Mouse (Mus musculus) midbrain, embryonic 14.5 days (tissue): ENCODE results near the gene Tk1. TPM values are rescaled to one million over a fixed set of nuclear protein-coding genes. Genes with fewer than 3 reads are reported as not detected.
"Not testable (repeated sequence)": the region's sequence is repeated elsewhere in the genome, so short reads cannot be mapped to it uniquely, and the experiment has no call there.

Experiments used
- ATAC-seq: fragments of 200-750 bp; cut with Nextera tagmentation; 2 replicates; pipeline ENCODE4 v1.8.0; 2017; ENCODE audit warnings: moderate number of reproducible peaks, moderate library complexity; ENCODE audit not compliant: low FRiP score, low TSS enrichment
- DNase-seq: peaks from one replicate; pipeline ENCODE4 v3.0.0-alpha.2; 2015
- H3K27ac ChIP-seq: fragments of 300-500 bp; sonication (generic); replicated peaks from 2 replicates; pipeline ENCODE4 v1.5.1; 2014; ENCODE audit warnings: mild to moderate bottlenecking, low read depth, low read length, moderate library complexity
- H3K27me3 ChIP-seq: fragments of 300-500 bp; sonication (generic); 2 replicates; pipeline ENCODE4 v1.6.1; 2014; ENCODE audit warnings: low read length, control low read depth, mixed read lengths; ENCODE audit not compliant: control insufficient read depth, insufficient read depth
- H3K36me3 ChIP-seq: fragments of 300-500 bp; sonication (generic); 2 replicates; pipeline ENCODE4 v1.6.1; 2014; ENCODE audit warnings: low read length, control low read depth; ENCODE audit not compliant: control insufficient read depth, insufficient read depth
- H3K4me1 ChIP-seq: fragments of 300-500 bp; sonication (generic); 2 replicates; pipeline ENCODE4 v1.6.1; 2014; ENCODE audit warnings: mild to moderate bottlenecking, antibody characterized with exemption, low read length, control low read depth; ENCODE audit not compliant: control insufficient read depth, insufficient read depth
- H3K4me2 ChIP-seq: fragments of 300-500 bp; sonication (generic); 2 replicates; pipeline ENCODE4 v1.6.1; 2014; ENCODE audit warnings: mild to moderate bottlenecking, low read length, moderate library complexity
- H3K4me3 ChIP-seq: fragments of 300-500 bp; sonication (generic); replicated peaks from 2 replicates; pipeline ENCODE4 v1.5.1; 2014; ENCODE audit warnings: low read depth, low read length
- H3K9ac ChIP-seq: fragments of 300-500 bp; sonication (generic); replicated peaks from 2 replicates; pipeline ENCODE4 v1.6.1; 2014; ENCODE audit warnings: mild to moderate bottlenecking, low read length, moderate library complexity
- H3K9me3 ChIP-seq: fragments of 300-500 bp; sonication (generic); 2 replicates; pipeline ENCODE4 v1.6.1; 2016; ENCODE audit warnings: low read length, control low read depth, mixed read lengths; ENCODE audit not compliant: control insufficient read depth
- WGBS: fragments of 180-500 bp; shearing (Covaris S2); extraction: QIAGEN DNeasy Blood & Tissue Kit; methylation state at CpG from one replicate; pipeline ENCODE4 v1.1.7; 2014; 5-methylcytosine and 5-hydroxymethylcytosine counted together
- polyA plus RNA-seq: library from polyadenylated mRNA; unstranded; fragments of >200 nt; fragmentation: Nextera tagmentation; extraction: Ambion mirVana; gene quantifications from 2 replicates; pipeline ENCODE4 v1.2.1, GENCODE M21; 2014

The Tk1 gene
- polyA plus RNA-seq, 1 experiment from 2014 or later, result 18.0 TPM

DNA sequence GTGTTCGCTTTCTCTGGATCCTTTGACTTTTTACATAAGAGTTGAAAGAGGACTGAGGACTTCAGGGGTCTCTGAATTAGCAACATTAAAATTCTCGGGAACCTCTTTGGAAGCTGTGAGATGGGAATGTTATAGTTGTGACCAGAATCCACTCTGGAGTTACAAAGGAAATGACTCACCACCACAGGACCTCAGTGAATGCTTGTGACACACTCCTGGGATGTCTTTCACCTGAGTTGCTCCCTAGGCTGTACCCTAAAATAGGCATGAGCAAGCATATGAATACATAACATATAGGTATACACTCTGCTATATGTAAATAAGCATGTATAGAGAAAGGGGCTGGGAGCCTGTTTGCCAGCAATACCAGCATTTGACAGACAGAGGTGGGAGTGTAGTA, 17.5 kb upstream of the Tk1 start:
- Histone ChIP-seq H3K9ac (no peak overlapping the region), H3K9me3 (no peaks in the 10 kb centered on the region), H3K27me3 (no peaks in the 10 kb centered on the region), H3K4me1 (peaks cover 7% of the 10 kb centered on the region; the same call in 1 of the 2 replicates), H3K4me3 (no peak overlapping the region), H3K4me2 (no peak overlapping the region), H3K36me3 (no peaks in the 10 kb centered on the region), H3K27ac (no peak overlapping the region)
- ATAC-seq (no peak), DNase-seq (no peak)
- WGBS, result 90% methylated on average over 2 of the region's 2 CpGs

DNA sequence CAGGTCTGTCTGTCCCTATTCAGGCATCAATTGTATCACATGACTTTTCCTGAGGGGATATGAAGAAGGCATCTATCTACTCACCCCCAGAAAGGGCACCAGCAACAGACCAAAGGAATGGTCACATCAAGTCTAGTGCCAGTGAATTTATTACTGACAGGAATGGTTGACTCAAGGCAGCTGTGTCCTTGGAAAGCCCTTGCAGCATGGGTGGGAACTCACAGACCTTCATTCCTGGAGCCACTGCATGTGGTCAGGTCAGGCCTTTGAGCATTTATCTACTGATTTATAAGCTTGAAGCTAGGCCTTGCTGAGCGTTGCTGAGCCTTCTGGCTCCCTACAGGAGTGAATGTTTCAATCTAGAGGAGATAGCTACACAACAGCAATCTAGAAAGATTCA, 15.0 kb upstream of the Tk1 start:
- no peak for DNase-seq
- H3K4me1 ChIP-seq, result no peaks in the 10 kb centered on the region
- no peak overlapping the region for H3K27ac ChIP-seq
- H3K4me3 ChIP-seq, result no peak overlapping the region
- no peak for ATAC-seq
- no peaks in the 10 kb centered on the region for H3K36me3 ChIP-seq
- no peaks in the 10 kb centered on the region for H3K27me3 ChIP-seq
- no peak overlapping the region for H3K4me2 ChIP-seq
- H3K9ac ChIP-seq, result no peak overlapping the region
- WGBS, result 63% methylated on average over 1 of the region's 1 CpGs
- H3K9me3 ChIP-seq, result no peaks in the 10 kb centered on the region

DNA sequence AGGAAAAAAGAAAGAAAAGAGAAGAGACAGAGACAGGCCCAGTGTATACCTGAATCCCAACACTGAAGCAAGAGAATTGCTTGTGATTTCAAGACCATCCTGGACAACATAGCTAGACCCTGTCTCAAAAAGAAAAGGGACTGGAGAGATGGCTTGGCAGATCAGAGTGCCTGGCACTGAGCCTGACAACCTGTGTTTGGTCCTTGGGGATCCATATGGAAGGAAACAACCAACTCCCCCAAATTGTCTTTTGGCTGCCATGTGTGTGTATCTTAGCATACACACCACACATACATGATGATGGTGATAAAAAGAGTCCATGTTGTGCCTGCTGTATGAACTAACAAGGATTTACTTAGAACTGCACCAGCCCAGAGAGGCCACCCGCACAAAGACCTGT, 13.1 kb upstream of the Tk1 start:
- Histone ChIP-seq H3K4me1 (no peaks in the 10 kb centered on the region), H3K9me3 (no peaks in the 10 kb centered on the region), H3K9ac (no peak overlapping the region), H3K27me3 (no peaks in the 10 kb centered on the region), H3K4me3 (no peak overlapping the region), H3K27ac (no peak overlapping the region), H3K36me3 (no peaks in the 10 kb centered on the region), H3K4me2 (no peak overlapping the region)
- WGBS, result 85% methylated on average over 1 of the region's 1 CpGs
- ATAC-seq (no peak), DNase-seq (no peak)

DNA sequence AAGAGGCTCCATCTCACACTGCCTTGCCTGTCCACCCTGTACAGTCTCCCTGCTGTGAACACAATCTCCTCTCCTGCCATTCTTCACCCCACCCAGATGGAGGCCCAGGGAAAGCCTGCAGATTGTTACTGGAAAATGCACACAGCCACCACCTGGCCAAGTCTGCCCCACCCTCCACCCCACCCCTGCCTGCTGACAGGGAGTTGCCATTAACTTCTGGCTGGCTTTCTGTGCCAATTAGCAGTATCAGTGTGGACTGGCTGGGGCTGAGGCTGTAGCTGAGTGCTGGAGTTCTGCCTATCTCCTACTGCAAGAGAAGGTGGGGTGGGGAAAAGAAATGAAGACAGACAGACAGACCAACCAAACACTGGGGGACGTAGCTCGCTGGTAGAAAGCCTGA, 12.7 kb upstream of the Tk1 start:
- Histone ChIP-seq H3K4me1 (no peaks in the 10 kb centered on the region), H3K9ac (no peak overlapping the region), H3K4me2 (no peak overlapping the region), H3K9me3 (no peaks in the 10 kb centered on the region), H3K36me3 (no peaks in the 10 kb centered on the region), H3K27ac (no peak overlapping the region), H3K4me3 (no peak overlapping the region), H3K27me3 (no peaks in the 10 kb centered on the region)
- no peak for ATAC-seq
- WGBS, result 77% methylated on average over 2 of the region's 2 CpGs
- DNase-seq, result no peak

DNA sequence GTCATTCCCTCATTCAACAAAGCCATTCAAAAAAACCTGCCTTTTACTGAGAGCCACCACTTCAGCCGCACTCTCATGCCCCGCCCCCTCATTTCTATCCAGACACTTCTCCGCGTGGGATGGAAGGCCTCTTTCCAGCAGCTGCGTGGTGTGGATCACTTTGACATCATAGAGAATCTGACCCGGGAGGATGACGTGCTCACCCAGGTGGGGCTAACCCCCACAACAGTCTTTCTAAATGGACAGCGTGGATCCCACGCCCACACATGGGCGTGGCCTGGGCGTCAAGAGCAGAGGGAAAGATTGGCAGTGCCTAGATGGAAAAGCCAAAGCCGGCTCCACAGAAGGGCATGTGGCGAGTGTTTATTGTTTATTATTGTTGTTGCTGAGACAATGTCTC, 10.4 kb upstream of the Tk1 start:
- Histone ChIP-seq H3K4me3 (no peak overlapping the region), H3K27me3 (no peaks in the 10 kb centered on the region), H3K9ac (no peak overlapping the region), H3K36me3 (no peaks in the 10 kb centered on the region), H3K4me1 (no peaks in the 10 kb centered on the region), H3K9me3 (no peaks in the 10 kb centered on the region), H3K4me2 (peak overlapping the region; percentile 32), H3K27ac (no peak overlapping the region)
- ATAC-seq, result no peak
- DNase-seq, result peak; percentile 55
- whole genome bisulfite sequencing, result 25% methylated on average over 13 of the region's 13 CpGs

DNA sequence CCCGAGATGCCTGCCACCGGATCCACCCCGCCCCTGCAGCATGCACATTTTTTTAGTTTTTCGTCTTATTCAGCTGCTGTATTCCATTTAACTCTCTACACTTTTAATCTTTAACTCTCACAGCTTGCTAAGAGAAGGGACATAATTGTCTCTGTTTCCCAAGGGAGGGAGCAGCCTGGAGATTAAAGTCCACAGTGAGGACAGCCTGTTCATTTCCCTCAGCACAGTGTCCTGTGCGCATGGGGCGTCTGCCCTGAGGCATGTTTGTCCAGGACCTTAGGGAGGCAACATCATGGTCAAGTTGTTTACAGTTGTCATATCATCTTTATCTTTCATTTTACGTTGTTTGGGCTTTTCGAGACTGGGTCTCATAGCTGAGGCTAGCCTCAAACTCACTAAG, 8.2 kb upstream of the Tk1 start:
- Histone ChIP-seq H3K9me3 (no peaks in the 10 kb centered on the region), H3K4me3 (no peak overlapping the region), H3K4me2 (no peak overlapping the region), H3K27ac (no peak overlapping the region), H3K4me1 (no peaks in the 10 kb centered on the region), H3K9ac (no peak overlapping the region), H3K36me3 (no peaks in the 10 kb centered on the region), H3K27me3 (no peaks in the 10 kb centered on the region)
- no peak for ATAC-seq
- no peak for DNase-seq
- WGBS, result 93% methylated on average over 8 of the region's 8 CpGs

DNA sequence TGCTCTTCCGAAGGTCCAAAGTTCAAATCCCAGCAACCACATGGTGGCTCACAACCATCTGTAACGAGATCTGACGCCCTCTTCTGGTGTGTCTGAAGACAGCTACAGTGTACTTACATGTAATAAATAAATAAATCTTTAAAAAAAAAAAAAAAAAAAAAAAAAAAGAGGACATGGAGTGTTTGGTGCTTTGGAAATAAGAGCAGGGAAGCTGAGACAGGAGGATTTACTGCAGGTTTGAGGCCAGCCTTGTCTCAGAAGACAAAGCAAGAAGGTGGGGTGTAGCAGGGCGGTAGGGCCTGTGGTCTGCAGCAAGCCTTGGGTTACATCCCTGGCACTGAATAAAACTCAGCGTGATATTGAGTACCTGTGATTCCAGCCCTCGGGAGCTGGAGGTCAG, 7.6 kb upstream of the Tk1 start:
- WGBS, result 93% methylated on average over 4 of the region's 6 CpGs
- H3K9me3 ChIP-seq, H3K4me3 ChIP-seq, DNase-seq, H3K4me2 ChIP-seq, H3K36me3 ChIP-seq, H3K9ac ChIP-seq, H3K27ac ChIP-seq, H3K4me1 ChIP-seq, H3K27me3 ChIP-seq, ATAC-seq: not testable (repeated sequence)

DNA sequence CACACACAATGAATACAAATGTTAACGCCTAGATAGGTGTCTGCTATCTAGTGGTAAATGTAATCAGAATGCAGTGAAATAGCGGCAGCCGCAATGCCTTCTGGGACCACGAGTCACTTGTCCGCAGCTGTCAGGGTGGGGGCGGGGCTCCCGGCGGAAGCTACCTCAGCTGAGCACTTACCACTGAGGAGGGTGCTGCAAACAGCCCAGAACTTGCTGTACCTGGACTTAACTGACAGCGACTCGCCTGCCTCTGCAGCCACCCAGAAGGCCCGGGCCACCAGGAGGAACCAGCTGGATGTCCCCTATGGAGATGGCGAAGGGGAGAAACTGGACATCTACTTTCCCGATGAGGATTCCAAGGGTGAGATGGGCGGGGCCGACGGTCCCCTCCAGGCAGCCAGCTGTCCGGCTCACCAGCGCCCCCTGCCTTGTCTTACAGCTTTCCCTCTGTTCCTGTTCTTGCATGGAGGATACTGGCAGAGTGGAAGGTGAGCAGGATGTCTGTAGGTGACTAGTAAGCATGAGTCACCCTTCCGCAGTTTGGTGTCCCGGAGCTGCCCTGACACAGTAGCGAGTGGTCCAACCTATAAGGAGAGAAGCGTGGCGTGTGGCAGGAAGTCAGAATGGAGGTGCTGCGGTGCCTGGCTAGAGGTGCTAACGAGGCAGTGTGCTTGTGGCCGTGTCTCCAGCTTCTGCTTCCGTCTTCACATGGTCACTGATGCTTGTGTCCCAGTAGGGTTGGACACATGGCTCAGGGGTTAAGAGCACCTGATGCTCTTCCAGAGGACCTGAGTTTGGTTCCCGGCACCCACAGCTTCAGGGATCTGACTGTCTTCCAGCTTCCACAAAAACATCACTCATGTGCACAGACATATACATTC, 6.4 kb upstream of the Tk1 start:
- Histone ChIP-seq H3K9me3 (no peaks in the 10 kb centered on the region), H3K4me2 (peak overlapping the region; percentile 54), H3K4me1 (no peaks in the 10 kb centered on the region), H3K4me3 (peak overlapping the region; percentile 30), H3K9ac (0 out of 2 replicates have a peak overlapping the region, but pooled peaks have one; percentile 20), H3K27me3 (no peaks in the 10 kb centered on the region), H3K36me3 (no peaks in the 10 kb centered on the region), H3K27ac (no peak overlapping the region)
- DNase-seq (peak; percentile 82), ATAC-seq (peak; percentile 57; the same call in 1 of the 2 replicates)
- WGBS, result 20% methylated on average over 28 of the region's 28 CpGs

DNA sequence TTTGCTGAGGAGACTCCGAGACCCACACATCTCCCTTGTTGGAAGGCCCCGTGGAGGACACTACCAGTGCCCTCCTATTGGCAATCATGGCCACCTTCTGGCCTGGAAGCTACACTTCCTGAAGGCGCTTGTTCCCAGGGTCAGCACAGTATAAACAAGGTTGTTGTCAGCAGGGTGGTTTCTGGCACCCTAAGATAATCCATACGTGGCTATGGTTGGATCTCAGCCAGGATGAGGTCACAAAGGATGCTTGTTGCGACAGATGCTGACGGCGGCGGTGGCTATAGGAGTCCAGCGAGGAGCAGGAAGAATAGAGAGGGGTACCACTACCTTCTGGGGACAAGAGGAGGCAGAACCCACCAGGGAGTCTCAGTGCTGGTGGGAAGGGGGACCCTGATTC, 4.5 kb upstream of the Tk1 start:
- Histone ChIP-seq H3K27me3 (no peaks in the 10 kb centered on the region), H3K9me3 (no peaks in the 10 kb centered on the region), H3K4me2 (no peak overlapping the region), H3K4me3 (no peak overlapping the region), H3K36me3 (no peaks in the 10 kb centered on the region), H3K4me1 (peaks cover 10% of the 10 kb centered on the region), H3K27ac (no peak overlapping the region), H3K9ac (no peak overlapping the region)
- 84% methylated on average over 9 of the region's 9 CpGs for WGBS
- DNase-seq, result no peak
- ATAC-seq, result no peak
